Mouse (Mus musculus) gastrocnemius, adult 2 months (tissue): ENCODE measurements around the gene Map3k14. TPM values are rescaled to one million over a fixed set of nuclear protein-coding genes. Genes with fewer than 3 reads are reported as not detected.
"Not testable (repeated sequence)": the region's sequence is repeated elsewhere in the genome, so short reads cannot be mapped to it uniquely, and the experiment has no call there.

Experiments used
- DNase-seq: peaks from one replicate; pipeline ENCODE4 v3.0.0; 2022
- H3K27ac ChIP-seq: fragments of 200-600 bp; 2 replicates; pipeline ENCODE4 v1.8.1; 2022; ENCODE audit warnings: mild to moderate bottlenecking
- H3K4me3 ChIP-seq: fragments of 200-600 bp; 2 replicates; pipeline ENCODE4 v1.8.1; 2022; ENCODE audit warnings: mild to moderate bottlenecking, moderate library complexity
- CTCF ChIP-seq: fragments of 200-600 bp; IDR thresholded peaks from 2 replicates; pipeline ENCODE4 v1.8.1; 2022; ENCODE audit warnings: antibody characterized with exemption, mild to moderate bottlenecking, moderate library complexity
- intact Hi-C: fragments of 180-260 bp; cut with DNase I; formaldehyde crosslinking; loops from one replicate; pipeline ENCODE4 v1.15.1; 2025
- total RNA-seq, 2 experiments: library from RNA; stranded (reverse); gene quantifications; 2 replicates each; pipeline ENCODE4 v1.2.3; 2021

Gene Map3k14
- total RNA-seq, 2 experiments from 2014 or later = 4.1 to 4.2 TPM

GRCm38 (mm10) chr11:103292890-103293287 is 25.6 kb upstream of the Map3k14 start:
- H3K27ac ChIP-seq = peak overlapping the region; percentile 78
- TF ChIP-seq CTCF = no peak
- no peak for DNase-seq
- intact Hi-C loops = no loop called here
- H3K4me3 ChIP-seq = no peak overlapping the region

GRCm38 (mm10) chr11:103292152-103292889 is 25.0 kb upstream of the Map3k14 start:
- intact Hi-C loops = no loop called here
- Histone ChIP-seq H3K4me3 (peak overlapping the region; percentile 11), H3K27ac (peak overlapping the region; percentile 78)
- peak; percentile 87 for DNase-seq
- no peak for TF ChIP-seq CTCF

GRCm38 (mm10) chr11:103290841-103291240 is 23.6 kb upstream of the Map3k14 start:
- H3K4me3 ChIP-seq, DNase-seq, intact Hi-C loops: not testable (repeated sequence)
- peak overlapping the region; percentile 78; the same call in 1 of the 2 replicates for H3K27ac ChIP-seq

- peak; percentile 74 for DNase-seq
- no peak for TF ChIP-seq CTCF
- Histone ChIP-seq H3K27ac (peak overlapping the region; percentile 74), H3K4me3 (0 out of 2 replicates have a peak overlapping the region, but pooled peaks have one; percentile 12)
- intact Hi-C loops = loop anchor here (2.0 kb wide), 1 partner anchor 20 kb away; no protein-coding TSS in a partner anchor
These were observed 21.2 kb upstream of the Map3k14 start for GRCm38 (mm10) chr11:103288291-103288963.

- no peak for TF ChIP-seq CTCF
- Histone ChIP-seq H3K27ac (no peak overlapping the region; the same call in 1 of the 2 replicates), H3K4me3 (no peak overlapping the region)
- peak; percentile 11 for DNase-seq
- intact Hi-C loops = no loop called here
These were observed 19.6 kb upstream of the Map3k14 start for GRCm38 (mm10) chr11:103286910-103287309.

- Histone ChIP-seq H3K27ac (peak overlapping the region; percentile 80), H3K4me3 (no peak overlapping the region)
- TF ChIP-seq CTCF = no peak
- intact Hi-C loops = no loop called here
- DNase-seq = peak; percentile 56
These were observed 18.7 kb upstream of the Map3k14 start for GRCm38 (mm10) chr11:103285951-103286350.

- peak; percentile 3 for DNase-seq
- Histone ChIP-seq H3K4me3 (no peak overlapping the region), H3K27ac (peak overlapping the region; percentile 80)
- no peak for TF ChIP-seq CTCF
- intact Hi-C loops = no loop called here
These were observed 18.0 kb upstream of the Map3k14 start for GRCm38 (mm10) chr11:103285276-103285675.

- DNase-seq = peak; percentile 48
- no peak overlapping the region for H3K4me3 ChIP-seq
- H3K27ac ChIP-seq = peak overlapping the region; percentile 60
- TF ChIP-seq CTCF = no peak
- intact Hi-C loops = no loop called here
These were observed 14.5 kb upstream of the Map3k14 start for GRCm38 (mm10) chr11:103281784-103282183.

GRCm38 (mm10) chr11:103276450-103276849 is 9.2 kb upstream of the Map3k14 start:
- no peak overlapping the region for H3K4me3 ChIP-seq
- intact Hi-C loops = no loop called here

GRCm38 (mm10) chr11:103272888-103273287 is 5.6 kb upstream of the Map3k14 start:
- no peak overlapping the region for H3K27ac ChIP-seq
- intact Hi-C loops = loop anchor here (5.0 kb wide), 2 partner anchors 54 to 106 kb away; no protein-coding TSS in a partner anchor
- no peak overlapping the region for H3K4me3 ChIP-seq
- DNase-seq = no peak
- TF ChIP-seq CTCF = no peak

More at GRCm38 (mm10) chr11:103276450-103276849, 9.2 kb upstream of the Map3k14 start:
- no peak overlapping the region for H3K27ac ChIP-seq
- TF ChIP-seq CTCF = no peak
- DNase-seq = no peak

GRCm38 (mm10) chr11:103271979-103272378 is 4.7 kb upstream of the Map3k14 start:
- Histone ChIP-seq H3K27ac (no peak overlapping the region), H3K4me3 (no peak overlapping the region)
- DNase-seq = peak; percentile 60
- intact Hi-C loops = loop anchor here (5.0 kb wide), 2 partner anchors 55 to 105 kb away; no protein-coding TSS in a partner anchor
- peak; percentile 67 for TF ChIP-seq CTCF

GRCm38 (mm10) chr11:103269426-103269825 is 2.2 kb upstream of the Map3k14 start:
- Histone ChIP-seq H3K4me3 (no peak overlapping the region), H3K27ac (no peak overlapping the region)
- no peak for DNase-seq
- TF ChIP-seq CTCF = no peak
- intact Hi-C loops = loop anchor here (2.0 to 5.0 kb wide), 2 partner anchors 19 to 37 kb away; no protein-coding TSS in a partner anchor

GRCm38 (mm10) chr11:103268905-103269304 is 1.6 kb upstream of the Map3k14 start:
- Histone ChIP-seq H3K27ac (no peak overlapping the region), H3K4me3 (no peak overlapping the region)
- intact Hi-C loops = loop anchor here (2.0 to 5.0 kb wide), 2 partner anchors 20 to 37 kb away; no protein-coding TSS in a partner anchor
- no peak for TF ChIP-seq CTCF
- peak; percentile 53 for DNase-seq
